Mouse (Mus musculus): ENCODE measurements around the gene Rpl19.

GRCm38 (mm10) chr11:98008087-98008486 is 18.4 kb upstream of the Rpl19 start:
- TF ChIP-seq CTCF (IDR thresholded peaks at IDR 0.05; ENCODE audit: insufficient read depth, low read depth, low read length) = no peak
- no peak for TF ChIP-seq POLR2A (IDR thresholded peaks at IDR 0.05; ENCODE audit: insufficient read depth, low read depth, low read length)
